Mouse (Mus musculus) testis, adult 2 months (tissue): ENCODE data around the gene Golph3l.

Experiments
- CTCF ChIP-seq: fragments of 200-500 bp; IDR thresholded peaks from 2 replicates; pipeline ENCODE4 v1.5.1; 2012; ENCODE audit warnings: low read depth, mild to moderate bottlenecking, inconsistent platforms, low read length, moderate library complexity; ENCODE audit not compliant: control insufficient read depth, insufficient read depth, insufficient replicate concordance
- POLR2A ChIP-seq: fragments of 200-500 bp; IDR thresholded peaks from 2 replicates; pipeline ENCODE4 v1.6.1; 2012; ENCODE audit warnings: low read depth, mild to moderate bottlenecking, inconsistent platforms, low read length, moderate library complexity; ENCODE audit not compliant: control insufficient read depth

GRCm38 (mm10) chr3:95623551-95623950 is 34.8 kb downstream of the Golph3l start:
- TF ChIP-seq POLR2A (no peak; the same call in 1 of the 2 replicates), CTCF (no peak)
